Mouse (Mus musculus) testis, adult 2 months (tissue): Measurements from ENCODE around the gene Pacs1.

Source experiments
- CTCF ChIP-seq: fragments of 200-500 bp; IDR thresholded peaks from 2 replicates; pipeline ENCODE4 v1.5.1; 2012; ENCODE audit warnings: low read depth, mild to moderate bottlenecking, inconsistent platforms, low read length, moderate library complexity; ENCODE audit not compliant: control insufficient read depth, insufficient read depth, insufficient replicate concordance
- POLR2A ChIP-seq: fragments of 200-500 bp; IDR thresholded peaks from 2 replicates; pipeline ENCODE4 v1.6.1; 2012; ENCODE audit warnings: low read depth, mild to moderate bottlenecking, inconsistent platforms, low read length, moderate library complexity; ENCODE audit not compliant: control insufficient read depth

DNA sequence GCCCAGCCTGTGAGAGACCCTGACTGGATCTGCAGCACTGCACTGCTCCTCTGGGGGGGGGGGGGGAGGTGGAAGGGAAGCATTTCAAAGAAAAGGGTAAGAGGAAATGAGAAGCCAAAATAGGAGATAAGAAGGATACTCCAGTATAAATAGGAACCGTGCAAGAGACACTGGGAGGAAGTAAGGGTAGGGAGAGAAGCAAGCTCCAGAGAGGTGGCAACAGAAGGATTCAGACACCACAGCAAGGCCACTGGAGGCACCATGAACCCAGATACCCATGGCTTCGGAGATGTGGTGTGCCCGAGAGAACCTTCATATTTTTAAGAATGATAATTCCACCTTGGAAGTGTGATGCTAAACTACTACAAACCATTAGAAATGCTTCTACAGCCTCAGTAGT, 74.4 kb downstream of the Pacs1 start:
- no peak for TF ChIP-seq CTCF
- no peak for TF ChIP-seq POLR2A
